Mouse (Mus musculus): ENCODE measurements at regions not wholly inside any gene's neighbourhood (a gene's known extent, or its start where the extent isn't known, plus 50 kb on each side); places are given as distances from the start of the nearest gene placed in this dataset.

- no peak for DNase-seq
Measured at GRCm38 (mm10) chr13:16676873-16677272, 665.2 kb downstream of the Inhba start.

GRCm38 (mm10) chr13:16678246-16679024 is 666.8 kb downstream of the Inhba start:
- no peak for DNase-seq

GRCm38 (mm10) chr13:16694201-16694600 is 682.5 kb downstream of the Inhba start:
- DNase-seq = no peak

DNA sequence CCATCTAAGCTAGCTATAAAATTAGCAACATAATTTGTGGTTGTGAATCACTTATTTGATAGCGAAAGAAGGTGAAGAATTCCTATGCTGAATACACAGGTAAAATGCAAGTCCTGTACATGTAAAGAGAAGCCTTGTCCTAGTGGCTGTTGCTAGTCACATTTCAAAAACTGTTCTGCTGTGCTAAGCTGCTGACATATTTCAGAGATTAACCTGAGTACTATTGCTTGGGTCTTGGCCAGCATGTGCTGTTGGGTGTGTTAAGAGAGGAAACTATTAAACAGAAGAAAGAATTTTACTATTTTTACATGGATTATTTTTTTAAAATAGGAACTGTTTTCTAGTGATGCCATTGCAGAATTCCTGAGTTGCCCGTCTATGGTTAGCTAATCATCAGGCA is 689.3 kb downstream of the Inhba start:
- no peak for DNase-seq

DNA sequence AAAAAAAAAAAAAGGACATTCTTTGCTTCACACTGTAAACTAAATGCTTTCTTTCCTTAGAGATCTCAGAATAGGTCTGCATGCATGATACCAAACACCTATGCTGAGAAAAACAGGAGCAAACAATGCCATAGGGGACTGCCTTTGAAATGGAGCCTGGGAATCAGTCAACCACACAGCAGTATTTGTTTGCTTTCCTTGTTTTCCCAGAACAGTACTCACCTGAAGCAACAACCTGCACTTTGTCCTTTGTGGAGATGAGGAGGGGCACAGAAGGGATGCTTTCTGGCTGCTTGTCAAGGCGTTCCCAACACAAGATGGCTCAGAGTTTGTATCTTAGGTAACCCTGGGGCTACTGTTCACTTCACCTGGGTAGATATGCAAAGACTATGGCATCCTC is 690.5 kb downstream of the Inhba start:
- DNase-seq = no peak

- DNase-seq = no peak
Measured at GRCm38 (mm10) chr13:16705217-16706104, 693.8 kb downstream of the Inhba start.

- no peak for DNase-seq
Measured at GRCm38 (mm10) chr13:16706105-16706442, 694.4 kb downstream of the Inhba start.

- no peak for DNase-seq
Measured at GRCm38 (mm10) chr13:16715296-16715960, 703.8 kb downstream of the Inhba start.

GRCm38 (mm10) chr13:16716340-16716739 is 704.7 kb downstream of the Inhba start:
- DNase-seq = no peak

DNA sequence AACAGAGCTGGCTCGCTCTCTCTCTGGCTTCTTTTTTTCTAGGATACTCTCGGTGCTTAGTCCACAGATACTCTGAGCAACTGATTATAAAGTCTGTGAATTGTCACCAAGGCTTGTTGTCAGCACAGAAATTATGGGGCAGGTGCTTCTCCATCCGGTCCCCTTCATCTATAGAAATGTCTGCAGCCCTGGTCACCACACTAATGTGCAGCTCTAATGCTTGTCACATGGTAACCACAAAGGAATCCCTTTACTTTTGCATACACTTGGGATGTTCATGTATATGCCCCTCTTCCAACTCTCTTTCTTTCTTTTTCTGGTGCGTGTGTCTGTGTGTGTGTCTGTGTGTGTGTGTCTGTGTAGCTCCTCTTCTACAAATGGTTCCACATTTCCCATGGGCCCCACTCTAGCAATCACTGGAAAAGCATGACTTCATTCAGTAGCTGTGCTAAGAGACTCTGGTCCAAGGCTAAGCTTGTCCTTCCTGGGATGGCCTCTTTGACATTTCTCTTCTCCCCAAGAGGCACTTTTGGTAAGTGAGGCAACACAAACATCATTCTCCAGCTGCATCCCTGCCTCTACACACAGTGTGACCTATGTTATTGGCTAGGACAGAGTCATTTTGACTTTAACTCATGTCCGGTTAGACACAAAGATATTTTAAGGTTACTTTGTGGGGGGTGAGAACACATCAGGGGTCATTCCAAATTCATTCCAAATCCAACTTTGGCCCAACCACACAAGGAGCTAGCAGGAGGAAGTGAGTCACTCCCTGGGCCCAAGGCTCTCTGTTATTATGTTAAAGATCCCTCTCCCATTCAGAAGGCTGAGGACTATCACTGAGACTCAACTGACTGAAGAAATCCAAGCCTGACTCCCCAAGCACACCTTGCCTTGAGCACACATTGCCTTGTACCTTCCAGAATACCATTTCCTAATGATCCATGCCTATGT is 705.4 kb downstream of the Inhba start:
- DNase-seq = no peak

GRCm38 (mm10) chr13:16720090-16720489 is 708.4 kb downstream of the Inhba start:
- DNase-seq = no peak

DNA sequence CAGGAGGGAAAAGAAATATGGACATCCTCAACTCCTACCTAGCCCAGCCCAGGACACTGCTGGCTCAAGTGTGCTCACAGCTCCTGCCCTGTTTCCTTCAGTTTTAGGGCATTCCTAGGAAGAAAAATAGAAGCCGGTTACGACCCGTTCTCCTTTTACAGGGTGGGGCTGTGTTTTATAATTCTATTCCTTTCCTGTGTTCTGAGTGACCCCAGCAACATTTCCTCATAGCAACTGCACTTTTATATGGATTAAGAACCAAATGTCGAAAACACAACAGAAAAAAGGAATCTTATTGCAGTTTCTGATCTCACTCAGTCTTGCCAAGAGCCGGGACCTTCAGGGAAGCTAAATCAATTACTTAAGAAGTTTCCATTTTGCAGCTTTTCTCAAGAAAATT is 713.7 kb downstream of the Inhba start:
- DNase-seq = no peak

- no peak for DNase-seq
Measured at GRCm38 (mm10) chr13:16738313-16738712, 726.7 kb downstream of the Inhba start.

DNA sequence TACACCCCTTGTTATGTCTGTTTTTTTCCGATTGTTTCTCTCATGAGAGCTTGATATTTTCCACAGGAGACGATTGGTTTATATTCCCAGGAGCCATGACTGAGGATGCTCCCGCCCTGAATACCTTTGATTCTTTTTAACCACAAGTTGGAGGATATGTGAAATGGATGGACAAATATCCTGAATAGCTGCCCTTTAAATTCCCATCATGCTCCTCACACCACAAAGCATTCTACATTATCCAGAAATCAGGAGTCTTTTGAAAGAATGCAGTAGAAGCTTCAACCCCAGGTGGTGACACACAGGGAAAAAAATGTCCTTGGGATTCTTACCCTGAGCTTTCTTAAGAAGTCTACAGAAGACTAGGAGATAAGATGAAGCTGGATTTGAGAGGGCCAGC is 727.9 kb downstream of the Inhba start:
- DNase-seq = no peak

- no peak for DNase-seq
Measured at GRCm38 (mm10) chr13:16744237-16744636, 732.6 kb downstream of the Inhba start.

- no peak for DNase-seq
Measured at GRCm38 (mm10) chr13:16745644-16746043, 734.0 kb downstream of the Inhba start.

GRCm38 (mm10) chr13:16746451-16746850 is 734.8 kb downstream of the Inhba start:
- DNase-seq = no peak

DNA sequence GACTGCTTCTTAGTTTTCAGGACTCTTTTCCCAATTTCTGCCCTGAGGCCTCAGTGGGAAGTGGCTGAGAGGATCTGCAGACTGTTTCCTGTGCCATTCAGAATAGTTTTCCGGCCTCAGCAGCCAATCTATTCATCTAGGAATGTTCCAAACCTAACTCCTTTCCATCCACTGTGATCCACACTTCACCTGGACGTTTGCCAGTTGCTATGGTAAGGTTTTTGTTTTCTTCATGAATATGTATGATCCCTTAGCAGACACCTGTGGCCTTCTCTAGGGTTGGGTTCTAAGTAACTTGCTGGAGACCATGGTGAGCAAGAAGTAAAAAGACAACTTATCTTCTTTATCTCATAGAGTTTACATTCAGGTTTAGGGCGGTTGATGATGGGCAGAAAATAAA is 744.6 kb downstream of the Inhba start:
- peak; percentile 16 for DNase-seq

- no peak for DNase-seq
Measured at GRCm38 (mm10) chr13:16760045-16760444, 748.4 kb downstream of the Inhba start.

DNA sequence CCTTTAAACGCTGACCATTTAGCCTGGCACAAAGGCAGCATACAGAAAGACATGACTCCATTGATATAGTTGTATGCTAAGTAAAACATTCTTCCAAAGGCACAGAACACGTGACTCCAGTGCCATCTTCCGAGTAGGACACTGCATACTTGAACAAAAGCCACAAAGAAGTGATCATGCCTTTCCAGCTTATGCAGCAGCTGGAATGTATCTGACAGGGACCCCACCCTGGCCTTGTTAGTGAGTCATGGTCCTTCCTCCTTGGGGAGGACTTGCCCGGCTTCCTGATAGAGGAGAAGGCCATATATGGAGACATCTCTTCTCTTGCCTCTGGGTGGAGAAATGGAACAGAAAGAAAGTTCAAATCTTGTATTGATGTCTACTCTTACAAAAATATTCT is 749.8 kb downstream of the Inhba start:
- peak; percentile 8 for DNase-seq

GRCm38 (mm10) chr13:16762326-16762725 is 750.7 kb downstream of the Inhba start:
- DNase-seq = no peak

DNA sequence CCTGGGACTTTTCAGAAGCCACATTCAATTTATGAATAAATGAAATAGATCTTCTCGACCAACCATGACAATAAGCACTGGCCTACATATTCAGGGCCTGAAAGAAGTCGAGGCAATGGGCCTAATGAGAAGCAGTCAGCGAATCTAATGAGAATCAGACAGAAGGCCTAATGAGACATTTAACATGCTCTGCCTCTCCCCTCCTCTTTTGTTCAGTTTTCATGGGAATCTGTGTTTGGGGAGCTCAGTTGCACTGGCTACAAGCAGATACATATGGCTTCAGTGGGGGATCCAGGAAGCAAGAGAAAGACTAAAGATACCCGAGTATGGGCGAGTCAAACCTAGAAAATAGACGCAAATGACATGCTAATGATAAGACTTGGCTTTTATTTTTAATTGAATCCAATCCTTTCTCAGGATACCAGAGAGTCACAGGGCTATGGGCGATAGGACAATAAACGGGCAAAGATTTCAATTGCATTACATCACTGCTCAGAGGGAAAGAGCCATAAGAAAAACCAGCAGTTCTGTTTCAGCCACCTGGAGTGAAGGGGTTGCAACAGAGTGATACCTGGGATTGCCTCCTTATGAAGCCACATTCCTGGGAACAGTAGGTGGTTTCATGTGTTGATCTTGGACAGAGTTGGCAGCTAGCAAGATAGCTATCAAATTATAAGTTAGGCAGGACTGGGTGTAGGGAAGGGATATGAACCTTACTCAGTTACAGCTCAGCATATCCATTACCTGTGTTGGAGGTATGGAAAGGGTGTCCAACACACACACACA is 751.3 kb downstream of the Inhba start:
- DNase-seq = no peak

Data from kidney, postnatal 14 days (tissue).